In genomic region chr5:147701024-147701423, GRCm38 (mm10) we compare ENCODE assay signal across 23 mouse cellular contexts. TPM values are rescaled to one million over a fixed set of nuclear protein-coding genes. Genes with fewer than 3 reads are reported as not detected.
A peak's percentile ranks its signal among the peaks of the same experiment; 100 is the strongest.
DNase-seq lines count a peak whose midpoint lies in the region; ATAC-seq and TF ChIP-seq lines count a peak whose summit lies in the region.
"Had no signal": no experiment of that assay in that cellular context is flagged by ENCODE, and none has a peak within 500 bp of the region (broad histone marks: within the 10 kb centered on the region; RNA-seq: fewer than 3 reads in every experiment).

No protein-coding gene starts in this region.

- TF ChIP-seq CTCF in lung, postnatal 0 days (IDR thresholded peaks at IDR 0.05): no peak

- H3K27me3 ChIP-seq in midbrain, embryonic 13.5 days: no peaks in the 10 kb centered on the region
- H3K27me3 ChIP-seq in lung, postnatal 0 days (replicated peaks; ENCODE audit: insufficient read depth, low read length): no peaks in the 10 kb centered on the region
- H3K27me3 ChIP-seq: embryonic facial prominence, embryonic 15.5 days; forebrain, embryonic 12.5 days had no signal

- ATAC-seq in common myeloid progenitor, adult 5-6 weeks (replicated peaks; ENCODE audit: low read depth, poor library complexity, severe bottlenecking): peak; percentile 51
- ATAC-seq in megakaryocyte, adult 5-6 weeks (ENCODE audit: poor library complexity, severe bottlenecking): 0 out of 2 replicates have a peak, but pooled peaks have one; percentile 38
- ATAC-seq in midbrain, embryonic 13.5 days: no peak
- ATAC-seq in lung, postnatal 0 days: no peak
- ATAC-seq: activated CD4-positive, CD25-positive, alpha-beta regulatory T cell, adult 4 months; forebrain, embryonic 14.5 days; forebrain, embryonic 16.5 days had no signal

- no peak overlapping the region for H3K4me3 ChIP-seq in midbrain, embryonic 13.5 days (replicated peaks)
- H3K4me3 ChIP-seq in lung, postnatal 0 days (ENCODE audit: low read depth, low read length): no peak overlapping the region
- H3K4me3 ChIP-seq: embryonic facial prominence, embryonic 13.5 days; embryonic facial prominence, embryonic 15.5 days; erythroblast, embryonic 14.5 days; forebrain, embryonic 10.5 days; forebrain, embryonic 12.5 days had no signal

- H3K4me2 ChIP-seq in midbrain, embryonic 13.5 days (replicated peaks): no peak overlapping the region
- no peak overlapping the region for H3K4me2 ChIP-seq in lung, postnatal 0 days (replicated peaks; ENCODE audit: low read depth, low read length)
- H3K4me2 ChIP-seq: embryonic facial prominence, embryonic 13.5 days; embryonic facial prominence, embryonic 15.5 days; forebrain, embryonic 12.5 days had no signal

- DNase-seq in 416B (ENCODE audit: low read depth): peak; percentile 74
- DNase-seq in gastrocnemius, postnatal 25 days: no peak
- DNase-seq in lung, postnatal 0 days (ENCODE audit: low spot score): no peak
- DNase-seq: adrenal gland, adult 8-10 months; adrenal gland, postnatal 14 days; adrenal gland, postnatal 36 days; cerebellum, adult 11-12 months; cerebellum, adult 2 months; cerebellum, adult 9-10 months; cerebellum, postnatal 10 days; cerebellum, postnatal 25 days; embryo, embryonic 11 days had no signal

- no peaks in the 10 kb centered on the region for H3K9me3 ChIP-seq in midbrain, embryonic 13.5 days
- no peaks in the 10 kb centered on the region for H3K9me3 ChIP-seq in lung, postnatal 0 days (ENCODE audit: low read length)
- H3K9me3 ChIP-seq: embryonic facial prominence, embryonic 13.5 days; embryonic facial prominence, embryonic 15.5 days; forebrain, embryonic 10.5 days; forebrain, embryonic 12.5 days had no signal

- no peak overlapping the region for H3K27ac ChIP-seq in midbrain, embryonic 13.5 days
- no peak overlapping the region for H3K27ac ChIP-seq in lung, postnatal 0 days (ENCODE audit: low read length)
- H3K27ac ChIP-seq: embryonic facial prominence, embryonic 13.5 days; embryonic facial prominence, embryonic 15.5 days; forebrain, embryonic 10.5 days; forebrain, embryonic 12.5 days had no signal

- 96% methylated on average over 3 of the region's 3 CpGs for WGBS in midbrain, embryonic 13.5 days
- WGBS in lung, postnatal 0 days: 77% methylated on average over 3 of the region's 3 CpGs

- TF ChIP-seq EP300 in lung, postnatal 0 days (IDR thresholded peaks at IDR 0.05): no peak

- no peaks in the 10 kb centered on the region for H3K4me1 ChIP-seq in midbrain, embryonic 13.5 days (replicated peaks)
- no peaks in the 10 kb centered on the region for H3K4me1 ChIP-seq in lung, postnatal 0 days (ENCODE audit: insufficient read depth, low read depth, low read length)
- H3K4me1 ChIP-seq: embryonic facial prominence, embryonic 15.5 days; forebrain, embryonic 12.5 days had no signal

- no peaks in the 10 kb centered on the region for H3K36me3 ChIP-seq in midbrain, embryonic 13.5 days
- no peaks in the 10 kb centered on the region for H3K36me3 ChIP-seq in lung, postnatal 0 days (ENCODE audit: insufficient read depth, low read length)
- H3K36me3 ChIP-seq: embryonic facial prominence, embryonic 13.5 days; embryonic facial prominence, embryonic 15.5 days; forebrain, embryonic 10.5 days; forebrain, embryonic 12.5 days had no signal

- H3K9ac ChIP-seq in midbrain, embryonic 13.5 days (replicated peaks): no peak overlapping the region
- H3K9ac ChIP-seq in lung, postnatal 0 days (replicated peaks; ENCODE audit: low read depth): no peak overlapping the region
- H3K9ac ChIP-seq: embryonic facial prominence, embryonic 13.5 days; embryonic facial prominence, embryonic 15.5 days; forebrain, embryonic 12.5 days had no signal

RNA-seq across cellular contexts. Expression of gene Flt1, which starts 24.8 kb away (rescaled TPM):
- 0.23 TPM in 1 of 2 replicates, not detected in the other for total RNA-seq in common myeloid progenitor, adult 5-6 weeks (2017)
- total RNA-seq in megakaryocyte, adult 5-6 weeks (2015): 2.1 and 2.3 TPM in 2 replicates
- 2.9 and 5.3 TPM in 2 replicates for total RNA-seq in megakaryocyte, adult 5-6 weeks (2017)
- 8.1 and 9.9 TPM in 2 replicates for polyA plus RNA-seq in midbrain, embryonic 13.5 days (2015; fragmentation: Nextera tagmentation; extraction: Ambion mirVana)
- 10 to 100 TPM; 22.8 to 24.1 TPM for total RNA-seq in gastrocnemius, postnatal 25 days (2021)
- 18.1 and 19.5 TPM in 2 replicates for polyA plus RNA-seq in lung, postnatal 0 days (2015; fragmentation: Nextera tagmentation; extraction: Ambion mirVana)
- polyA plus RNA-seq: activated CD4-positive, CD25-positive, alpha-beta regulatory T cell, adult 4 months had no signal

Comparison
In these comparisons a context has a peak if more than half of its experiments do, and no peak if none do; other contexts are left out.
1. ATAC-seq: peak in common myeloid progenitor, adult 5-6 weeks (single experiment) and megakaryocyte, adult 5-6 weeks (single experiment); none in midbrain, embryonic 13.5 days (single experiment) and lung, postnatal 0 days (single experiment).